Mouse (Mus musculus): ENCODE measurements around the gene Prrg4. TPM values are rescaled to one million over a fixed set of nuclear protein-coding genes. Genes with fewer than 3 reads are reported as not detected.
"Not testable (repeated sequence)": the region's sequence is repeated elsewhere in the genome, so short reads cannot be mapped to it uniquely, and the experiment has no call there.

Prrg4 gene
- polyA plus RNA-seq, 1 experiment from 2014 or later, result 2.9 TPM

GRCm38 (mm10) chr2:104860426-104860825 lies 10.8 kb upstream of the Prrg4 start:
- H3K36me3 ChIP-seq (ENCODE audit: control insufficient read depth, insufficient read depth, low read length), result no peaks in the 10 kb centered on the region
- no peak for ATAC-seq (ENCODE audit: low FRiP score, low TSS enrichment)
- no peak overlapping the region for H3K4me2 ChIP-seq (replicated peaks; ENCODE audit: low read depth, low read length)
- H3K27ac ChIP-seq (ENCODE audit: low read depth, low read length), result no peak overlapping the region
- 88% methylated on average over 10 of the region's 10 CpGs for WGBS
- no peaks in the 10 kb centered on the region for H3K4me1 ChIP-seq (ENCODE audit: control insufficient read depth, insufficient read depth, low read length)
- no peaks in the 10 kb centered on the region for H3K9me3 ChIP-seq (ENCODE audit: control insufficient read depth, low read length)
- no peak overlapping the region for H3K9ac ChIP-seq (ENCODE audit: low read depth, low read length)
- no peak overlapping the region for H3K4me3 ChIP-seq (ENCODE audit: low read length)
- H3K27me3 ChIP-seq (ENCODE audit: control insufficient read depth, insufficient read depth, low read length), result no peaks in the 10 kb centered on the region

- H3K4me3 ChIP-seq (ENCODE audit: low read length), result no peak overlapping the region
- H3K4me1 ChIP-seq (ENCODE audit: control insufficient read depth, insufficient read depth, low read length), result no peaks in the 10 kb centered on the region
- H3K9ac ChIP-seq (ENCODE audit: low read depth, low read length), result no peak overlapping the region
- no peak overlapping the region for H3K27ac ChIP-seq (ENCODE audit: low read depth, low read length)
- H3K36me3 ChIP-seq (ENCODE audit: control insufficient read depth, insufficient read depth, low read length), result no peaks in the 10 kb centered on the region
- H3K9me3 ChIP-seq (ENCODE audit: control insufficient read depth, low read length), result no peaks in the 10 kb centered on the region
- H3K4me2 ChIP-seq (replicated peaks; ENCODE audit: low read depth, low read length), result no peak overlapping the region
- no peak for ATAC-seq (ENCODE audit: low FRiP score, low TSS enrichment)
- no peaks in the 10 kb centered on the region for H3K27me3 ChIP-seq (ENCODE audit: control insufficient read depth, insufficient read depth, low read length)
- WGBS, result 53% methylated on average over 5 of the region's 5 CpGs
These were observed 9.4 kb upstream of the Prrg4 start for GRCm38 (mm10) chr2:104859060-104859459.

- not testable (repeated sequence) for H3K27ac ChIP-seq (ENCODE audit: low read depth, low read length); ATAC-seq (ENCODE audit: low FRiP score, low TSS enrichment)
- 82% methylated on average over 3 of the region's 3 CpGs for WGBS
These were observed 8.4 kb upstream of the Prrg4 start for GRCm38 (mm10) chr2:104858083-104858482.

GRCm38 (mm10) chr2:104856218-104856617 lies 6.5 kb upstream of the Prrg4 start:
- Histone ChIP-seq H3K4me1 (ENCODE audit: control insufficient read depth, insufficient read depth, low read length) (no peaks in the 10 kb centered on the region), H3K27ac (ENCODE audit: low read depth, low read length) (no peak overlapping the region)

More at GRCm38 (mm10) chr2:104858083-104858482, 8.4 kb upstream of the Prrg4 start:
- not testable (repeated sequence) for H3K36me3 ChIP-seq (ENCODE audit: control insufficient read depth, insufficient read depth, low read length); H3K4me1 ChIP-seq (ENCODE audit: control insufficient read depth, insufficient read depth, low read length); H3K9ac ChIP-seq (ENCODE audit: low read depth, low read length); H3K9me3 ChIP-seq (ENCODE audit: control insufficient read depth, low read length); H3K27me3 ChIP-seq (ENCODE audit: control insufficient read depth, insufficient read depth, low read length); H3K4me2 ChIP-seq (replicated peaks; ENCODE audit: low read depth, low read length); H3K4me3 ChIP-seq (ENCODE audit: low read length)

GRCm38 (mm10) chr2:104855732-104856131 lies 6.1 kb upstream of the Prrg4 start:
- Histone ChIP-seq H3K4me3 (ENCODE audit: low read length) (no peak overlapping the region), H3K36me3 (ENCODE audit: control insufficient read depth, insufficient read depth, low read length) (no peaks in the 10 kb centered on the region), H3K9me3 (ENCODE audit: control insufficient read depth, low read length) (no peaks in the 10 kb centered on the region), H3K9ac (ENCODE audit: low read depth, low read length) (no peak overlapping the region), H3K27me3 (ENCODE audit: control insufficient read depth, insufficient read depth, low read length) (no peaks in the 10 kb centered on the region), H3K4me1 (ENCODE audit: control insufficient read depth, insufficient read depth, low read length) (no peaks in the 10 kb centered on the region), H3K4me2 (replicated peaks; ENCODE audit: low read depth, low read length) (no peak overlapping the region), H3K27ac (ENCODE audit: low read depth, low read length) (no peak overlapping the region)
- WGBS, result 25% methylated on average over 3 of the region's 3 CpGs
- ATAC-seq (ENCODE audit: low FRiP score, low TSS enrichment), result no peak

More at GRCm38 (mm10) chr2:104856218-104856617, 6.5 kb upstream of the Prrg4 start:
- H3K9ac ChIP-seq (ENCODE audit: low read depth, low read length), result no peak overlapping the region
- no peaks in the 10 kb centered on the region for H3K36me3 ChIP-seq (ENCODE audit: control insufficient read depth, insufficient read depth, low read length)
- no peak overlapping the region for H3K4me3 ChIP-seq (ENCODE audit: low read length)
- no peaks in the 10 kb centered on the region for H3K9me3 ChIP-seq (ENCODE audit: control insufficient read depth, low read length)
- 59% methylated on average over 1 of the region's 1 CpGs for WGBS
- no peak overlapping the region for H3K4me2 ChIP-seq (replicated peaks; ENCODE audit: low read depth, low read length)
- ATAC-seq (ENCODE audit: low FRiP score, low TSS enrichment), result no peak
- H3K27me3 ChIP-seq (ENCODE audit: control insufficient read depth, insufficient read depth, low read length), result no peaks in the 10 kb centered on the region

GRCm38 (mm10) chr2:104854836-104855235 lies 5.2 kb upstream of the Prrg4 start:
- H3K9ac ChIP-seq (ENCODE audit: low read depth, low read length), result no peak overlapping the region
- WGBS, result 94% methylated on average over 1 of the region's 1 CpGs
- H3K4me2 ChIP-seq (replicated peaks; ENCODE audit: low read depth, low read length), result no peak overlapping the region
- H3K4me3 ChIP-seq (ENCODE audit: low read length), result no peak overlapping the region
- H3K9me3 ChIP-seq (ENCODE audit: control insufficient read depth, low read length), result no peaks in the 10 kb centered on the region
- H3K36me3 ChIP-seq (ENCODE audit: control insufficient read depth, insufficient read depth, low read length), result no peaks in the 10 kb centered on the region
- H3K4me1 ChIP-seq (ENCODE audit: control insufficient read depth, insufficient read depth, low read length), result no peaks in the 10 kb centered on the region
- no peak for ATAC-seq (ENCODE audit: low FRiP score, low TSS enrichment)
- no peak overlapping the region for H3K27ac ChIP-seq (ENCODE audit: low read depth, low read length)
- no peaks in the 10 kb centered on the region for H3K27me3 ChIP-seq (ENCODE audit: control insufficient read depth, insufficient read depth, low read length)

GRCm38 (mm10) chr2:104852546-104852945 lies 2.9 kb upstream of the Prrg4 start:
- ATAC-seq (ENCODE audit: low FRiP score, low TSS enrichment), result no peak
- Histone ChIP-seq H3K9ac (ENCODE audit: low read depth, low read length) (no peak overlapping the region), H3K36me3 (ENCODE audit: control insufficient read depth, insufficient read depth, low read length) (no peaks in the 10 kb centered on the region), H3K4me2 (replicated peaks; ENCODE audit: low read depth, low read length) (no peak overlapping the region), H3K27ac (ENCODE audit: low read depth, low read length) (no peak overlapping the region), H3K9me3 (ENCODE audit: control insufficient read depth, low read length) (no peaks in the 10 kb centered on the region), H3K4me1 (ENCODE audit: control insufficient read depth, insufficient read depth, low read length) (no peaks in the 10 kb centered on the region), H3K4me3 (ENCODE audit: low read length) (no peak overlapping the region), H3K27me3 (ENCODE audit: control insufficient read depth, insufficient read depth, low read length) (peaks cover 4% of the 10 kb centered on the region; the same call in 1 of the 2 replicates)
- 93% methylated on average over 7 of the region's 7 CpGs for WGBS

GRCm38 (mm10) chr2:104851686-104852085 lies 2.0 kb upstream of the Prrg4 start:
- H3K4me1 ChIP-seq (ENCODE audit: control insufficient read depth, insufficient read depth, low read length), result no peaks in the 10 kb centered on the region
- H3K27ac ChIP-seq (ENCODE audit: low read depth, low read length), result no peak overlapping the region
- no peak overlapping the region for H3K9ac ChIP-seq (ENCODE audit: low read depth, low read length)
- WGBS, result 52% methylated on average over 5 of the region's 5 CpGs
- H3K9me3 ChIP-seq (ENCODE audit: control insufficient read depth, low read length), result no peaks in the 10 kb centered on the region
- H3K27me3 ChIP-seq (ENCODE audit: control insufficient read depth, insufficient read depth, low read length), result peaks cover 4% of the 10 kb centered on the region; the same call in 1 of the 2 replicates
- H3K4me3 ChIP-seq (ENCODE audit: low read length), result no peak overlapping the region
- no peak for ATAC-seq (ENCODE audit: low FRiP score, low TSS enrichment)
- no peaks in the 10 kb centered on the region for H3K36me3 ChIP-seq (ENCODE audit: control insufficient read depth, insufficient read depth, low read length)
- no peak overlapping the region for H3K4me2 ChIP-seq (replicated peaks; ENCODE audit: low read depth, low read length)

GRCm38 (mm10) chr2:104849991-104850359 lies 299 bp upstream of the Prrg4 start:
- ATAC-seq (ENCODE audit: low FRiP score, low TSS enrichment), result no peak
- H3K4me2 ChIP-seq (replicated peaks; ENCODE audit: low read depth, low read length), result peak overlapping the region; percentile 99
- peaks cover 4% of the 10 kb centered on the region; the same call in 1 of the 2 replicates for H3K27me3 ChIP-seq (ENCODE audit: control insufficient read depth, insufficient read depth, low read length)
- H3K4me3 ChIP-seq (ENCODE audit: low read length), result peak overlapping the region; percentile 57
- no peak overlapping the region for H3K27ac ChIP-seq (ENCODE audit: low read depth, low read length)
- H3K9me3 ChIP-seq (ENCODE audit: control insufficient read depth, low read length), result no peaks in the 10 kb centered on the region
- no peaks in the 10 kb centered on the region for H3K4me1 ChIP-seq (ENCODE audit: control insufficient read depth, insufficient read depth, low read length)
- no peaks in the 10 kb centered on the region for H3K36me3 ChIP-seq (ENCODE audit: control insufficient read depth, insufficient read depth, low read length)
- H3K9ac ChIP-seq (ENCODE audit: low read depth, low read length), result peak overlapping the region; percentile 60; the same call in 1 of the 2 replicates
- 67% methylated on average over 3 of the region's 3 CpGs for WGBS

All from kidney, embryonic 14.5 days (tissue).